Mouse (Mus musculus) mouse trophoblast stem cell (cell line): ENCODE results near the gene Tnni1.

Experiments used
- in situ Hi-C, 2 experiments: fragments of 300-500 bp; cut with MseI, MboI; formaldehyde crosslinking; loops; 2 replicates in 1 of 2; 3 replicates in 1 of 2; pipeline ENCODE4 v1.15.1; 2025

Tnni1 gene

DNA sequence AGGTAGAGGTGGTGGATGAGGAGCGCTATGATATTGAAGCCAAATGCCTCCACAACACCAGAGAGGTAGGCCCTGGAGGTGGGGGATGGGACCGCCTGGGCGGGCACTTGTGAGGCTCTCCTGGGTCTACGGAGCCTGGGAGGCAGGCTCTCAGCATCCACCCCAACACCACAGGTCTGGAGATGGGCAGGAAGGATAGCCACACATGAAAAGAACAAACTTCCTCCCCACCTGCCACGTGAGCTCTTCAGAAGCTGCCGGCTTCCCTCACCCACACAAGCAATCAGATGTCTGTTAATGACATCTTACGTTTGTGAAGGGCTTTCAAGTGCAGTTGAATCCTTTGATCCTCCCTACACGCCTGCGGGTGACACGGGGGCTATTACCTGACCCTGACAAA is 28.3 kb downstream of the Tnni1 start:
- in situ Hi-C loops = no loop called here

DNA sequence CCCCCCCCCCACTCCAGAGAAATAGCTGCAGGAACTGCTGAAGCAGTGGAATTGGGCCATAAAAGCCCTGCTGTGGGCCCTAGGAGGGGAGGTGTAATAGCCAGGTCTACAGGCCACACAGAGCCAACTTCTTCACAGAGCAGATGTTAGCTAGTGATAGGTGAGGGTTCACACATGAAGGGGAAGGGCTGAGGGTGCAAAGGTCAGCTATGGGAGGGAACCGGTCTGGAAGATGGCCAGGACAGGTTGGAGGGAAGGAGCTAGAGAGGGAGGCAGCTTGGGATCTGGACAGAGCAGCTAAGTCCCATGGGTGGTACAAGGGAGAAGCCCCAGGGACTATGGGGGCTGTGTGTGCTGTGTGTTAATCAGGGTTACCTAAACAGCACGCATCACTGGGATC is 30.9 kb downstream of the Tnni1 start:
- in situ Hi-C loops = no loop called here

DNA sequence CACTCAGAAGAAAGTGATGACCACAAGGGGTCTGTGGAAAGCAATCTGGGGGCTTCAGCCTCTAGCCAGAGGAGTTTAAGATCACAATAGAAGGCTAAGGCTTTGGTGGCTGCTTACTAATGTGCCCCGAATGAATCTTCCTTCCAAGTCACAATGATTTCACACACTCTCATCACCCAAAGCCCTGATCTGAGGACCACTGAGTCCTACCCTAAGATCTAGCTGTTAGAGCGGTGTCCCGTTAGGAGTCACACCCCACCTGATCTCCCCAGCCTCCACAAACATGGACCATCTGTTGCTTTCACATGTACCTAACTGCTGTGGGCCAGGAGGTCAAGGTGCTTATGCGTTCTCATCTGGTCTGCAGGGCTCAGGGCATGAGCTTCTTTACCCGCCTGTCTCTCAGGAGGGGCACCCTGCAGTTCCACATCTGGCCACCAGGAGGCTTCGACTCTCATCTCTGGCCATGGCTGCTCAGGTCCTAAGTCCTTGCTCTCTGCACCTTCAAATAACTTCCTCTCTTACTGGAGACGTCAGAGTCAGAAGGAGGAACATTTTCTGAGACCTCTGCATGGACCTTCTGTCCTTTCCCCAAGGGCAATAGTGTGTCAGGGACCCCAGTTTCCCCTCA is 31.9 kb downstream of the Tnni1 start:
- in situ Hi-C loops = no loop called here

DNA sequence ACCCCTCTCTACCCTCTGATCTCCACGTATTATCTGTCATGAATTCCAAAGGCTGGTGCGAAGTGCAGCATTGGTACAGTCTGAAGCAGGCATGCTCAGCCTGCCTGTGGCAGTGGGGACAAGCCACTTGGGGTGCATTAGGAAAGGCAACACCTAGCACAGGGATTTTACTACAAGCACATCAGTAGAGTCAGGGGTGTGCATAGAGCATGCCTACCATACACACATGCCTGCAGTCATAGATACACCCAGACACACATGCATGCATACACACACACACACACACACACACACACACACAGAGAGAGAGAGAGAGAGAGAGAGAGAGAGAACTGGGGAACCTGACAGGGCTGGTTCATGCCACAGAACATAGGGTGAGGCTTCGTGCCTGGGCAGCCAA is 33.0 kb downstream of the Tnni1 start:
- in situ Hi-C loops = no loop called here

DNA sequence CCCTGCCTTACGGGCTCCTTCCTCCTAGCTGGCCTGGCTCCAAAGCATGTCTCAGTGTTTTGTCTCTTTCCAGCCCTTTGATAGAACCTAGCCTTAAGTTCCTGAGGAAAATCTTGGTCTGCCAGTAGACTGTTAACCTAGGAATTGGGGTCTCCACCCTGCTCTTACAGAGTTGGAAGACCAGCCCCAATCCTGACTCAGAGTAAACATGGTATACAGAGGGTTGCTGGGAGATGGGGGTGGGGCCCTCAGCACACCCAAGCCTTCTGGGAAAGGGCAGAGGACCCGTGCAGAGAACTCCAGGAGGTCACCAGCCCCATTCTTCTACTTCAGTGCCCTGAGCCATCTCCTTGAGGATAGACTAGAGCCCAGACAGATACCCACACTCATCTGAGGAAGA is 33.4 kb downstream of the Tnni1 start:
- in situ Hi-C loops = no loop called here

DNA sequence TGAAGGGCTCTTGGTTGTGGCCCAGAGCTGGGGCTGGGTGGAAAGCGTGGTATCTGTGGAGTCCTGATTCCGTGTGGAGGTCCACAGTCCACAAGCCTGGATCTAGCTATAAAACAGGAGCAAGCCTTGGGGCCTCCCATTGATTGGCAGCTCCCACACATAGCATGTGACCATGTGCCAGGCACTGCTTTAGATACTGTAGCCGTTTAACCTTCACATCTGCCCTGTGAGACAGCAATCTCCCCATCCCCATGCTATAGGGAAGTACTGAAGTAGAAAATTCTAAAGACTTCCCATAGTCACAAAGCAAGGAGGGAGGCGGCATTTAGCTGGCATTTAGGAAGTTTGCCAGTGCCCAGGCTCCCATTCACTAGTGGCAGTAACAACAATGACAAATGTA is 33.8 kb downstream of the Tnni1 start:
- in situ Hi-C loops = no loop called here

DNA sequence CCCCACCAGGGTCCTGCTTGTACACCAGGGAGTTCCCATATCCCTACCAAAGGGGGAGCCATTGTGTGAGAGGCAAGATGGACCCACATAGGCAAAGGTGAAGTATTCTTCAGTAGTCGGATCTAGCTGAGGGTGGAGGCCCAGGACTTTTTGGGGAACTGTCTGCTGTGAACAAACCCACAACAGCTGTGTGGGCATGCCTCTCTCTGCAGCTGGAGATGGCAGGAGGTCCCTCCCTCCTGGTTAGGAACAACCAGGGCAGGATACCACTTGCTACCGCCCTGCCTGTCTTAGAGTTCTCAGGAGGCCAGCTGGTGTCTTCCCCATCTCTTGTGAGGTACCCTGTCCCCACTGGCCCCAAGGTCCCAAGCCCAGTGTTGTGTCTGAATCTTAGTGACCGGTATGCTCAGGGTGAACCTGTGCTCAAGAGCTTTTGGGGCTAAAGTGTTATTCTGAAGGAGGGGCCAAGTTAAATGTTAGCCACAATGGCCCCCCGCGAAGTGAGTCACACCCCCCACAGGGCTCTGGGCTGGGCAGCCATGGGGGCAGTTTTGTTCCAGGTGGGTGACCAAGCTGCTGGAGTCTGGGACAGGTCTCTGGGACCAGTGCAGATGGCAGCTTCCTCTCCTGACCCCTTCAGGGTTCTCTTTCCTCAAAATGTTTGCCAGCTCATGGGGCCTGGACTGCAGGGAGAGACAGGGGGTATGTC is 34.6 kb downstream of the Tnni1 start:
- in situ Hi-C loops = no loop called here

DNA sequence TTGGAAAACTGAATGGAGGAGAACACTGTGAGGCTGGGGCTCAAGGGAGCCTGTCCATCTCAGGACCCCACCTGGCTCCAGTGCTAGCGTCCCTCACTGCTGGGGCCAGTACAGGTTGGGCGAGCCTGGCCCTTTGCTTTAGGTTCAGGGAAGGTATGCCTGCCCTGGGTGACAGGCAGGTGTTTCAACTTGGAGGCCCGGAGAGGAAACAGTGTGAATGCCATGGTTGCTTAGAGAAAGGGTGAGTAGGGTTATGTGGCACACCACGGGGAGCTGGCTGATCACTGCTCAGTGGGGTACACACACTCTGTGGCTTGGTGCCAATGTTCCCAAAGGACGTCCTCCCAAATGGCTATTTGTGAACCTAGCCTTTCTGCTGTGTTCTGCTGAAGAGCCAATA is 35.3 kb downstream of the Tnni1 start:
- in situ Hi-C loops = no loop called here

DNA sequence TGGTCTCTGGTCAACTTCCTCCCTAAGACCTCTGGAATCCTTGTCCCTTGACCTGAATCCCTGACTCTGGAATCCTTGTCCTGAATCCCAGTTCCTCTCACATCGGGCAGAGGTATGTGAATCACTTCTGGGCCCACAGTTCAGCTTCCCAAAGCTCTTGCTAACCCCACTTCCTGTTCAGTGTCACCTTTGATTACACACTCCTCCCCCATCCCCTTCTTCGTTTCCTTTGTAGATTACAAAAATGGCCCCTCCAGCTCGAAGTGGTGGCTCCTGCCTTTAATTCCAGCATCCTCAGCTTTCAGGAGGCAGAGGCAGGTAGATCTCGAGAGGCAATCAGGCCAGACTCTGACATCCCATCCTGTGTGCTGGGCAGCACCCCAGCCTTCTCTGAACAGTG is 38.4 kb downstream of the Tnni1 start:
- in situ Hi-C loops = no loop called here

DNA sequence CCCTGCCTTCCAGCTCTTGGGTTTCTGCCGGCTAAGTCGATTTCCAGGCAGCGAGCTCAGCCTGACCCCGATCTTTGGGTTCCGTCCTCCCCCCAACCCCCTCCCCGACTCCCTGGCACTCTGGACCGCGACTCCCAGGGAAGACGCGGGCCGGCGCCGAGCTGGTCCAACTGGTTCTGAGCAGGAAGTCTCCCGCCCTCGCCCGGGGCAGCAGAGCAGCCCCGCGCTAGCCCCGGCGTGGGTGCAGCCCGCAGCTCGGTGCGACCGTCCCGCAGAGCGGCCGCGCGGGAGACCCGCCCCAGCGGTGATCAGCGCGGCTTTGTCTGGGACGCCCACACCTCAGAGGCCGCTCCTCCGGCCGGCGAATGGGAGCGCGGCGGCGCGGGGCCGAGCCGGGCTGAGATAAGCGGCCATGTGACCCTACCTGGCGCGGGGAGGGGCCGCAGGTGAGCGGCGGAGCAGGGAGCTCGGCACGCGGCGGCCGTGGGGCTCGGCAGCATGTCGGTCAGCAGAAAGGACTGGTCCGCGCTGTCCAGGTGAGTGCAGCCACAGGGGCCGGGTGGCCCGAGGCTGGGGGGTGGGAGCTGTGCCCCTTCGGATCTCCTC is 39.4 kb downstream of the Tnni1 start, which contains the start of gene Lad1:
TSS of gene Lad1 (plus strand) at position 118 of the 606 bp plus-strand sequence.
- in situ Hi-C loops = no loop called here

DNA sequence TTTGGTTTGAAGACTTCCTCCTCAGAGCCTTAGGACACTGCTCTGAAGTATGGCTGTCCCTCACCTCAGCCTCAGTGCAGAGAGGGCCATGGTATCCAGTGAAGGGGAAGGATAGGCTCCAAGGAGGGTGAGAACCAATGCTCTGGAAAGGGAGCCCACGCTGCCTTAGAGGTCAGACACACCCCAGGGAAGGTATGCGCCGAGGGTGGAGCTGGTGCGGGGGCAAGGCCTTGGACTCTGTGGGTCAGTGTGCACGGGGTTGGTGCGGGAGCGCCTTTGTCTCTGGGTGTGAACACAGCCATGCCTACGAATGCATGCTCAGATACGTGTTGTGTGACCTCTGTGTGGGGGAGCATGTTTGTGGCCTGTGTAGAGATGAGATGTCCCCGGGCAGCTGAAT is 40.8 kb downstream of the Tnni1 start:
- in situ Hi-C loops = no loop called here

DNA sequence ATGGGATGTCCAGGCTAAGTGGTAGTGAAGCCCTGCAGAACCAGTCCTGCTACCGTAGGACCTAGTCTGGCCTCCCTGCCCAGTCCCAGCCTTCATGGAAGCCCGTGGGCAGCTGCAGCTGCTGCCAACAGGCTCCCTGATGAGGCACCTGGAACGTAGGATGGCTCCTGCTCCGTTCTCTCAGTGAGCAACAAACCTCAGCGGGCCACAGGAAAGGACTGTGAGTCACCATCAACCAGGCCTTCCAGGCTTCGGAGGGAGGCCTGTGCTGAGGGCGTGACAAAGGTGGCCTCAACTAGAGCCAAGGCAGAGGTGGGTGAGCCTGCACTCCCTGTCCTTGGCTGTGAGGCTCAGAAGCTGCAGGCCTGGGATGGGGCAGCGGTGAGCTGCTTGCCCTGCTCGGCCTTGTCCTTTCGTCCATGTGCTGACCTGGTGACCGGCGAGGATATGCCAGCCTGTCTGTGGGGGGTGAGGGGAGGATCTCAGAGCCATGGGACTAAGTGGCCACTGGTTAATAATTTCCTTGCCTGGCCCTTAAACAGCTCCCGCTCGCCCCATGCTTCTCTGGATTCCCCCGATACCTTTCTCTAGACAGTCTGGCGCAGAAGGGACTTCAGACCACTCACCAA is 41.6 kb downstream of the Tnni1 start:
- in situ Hi-C loops = no loop called here

DNA sequence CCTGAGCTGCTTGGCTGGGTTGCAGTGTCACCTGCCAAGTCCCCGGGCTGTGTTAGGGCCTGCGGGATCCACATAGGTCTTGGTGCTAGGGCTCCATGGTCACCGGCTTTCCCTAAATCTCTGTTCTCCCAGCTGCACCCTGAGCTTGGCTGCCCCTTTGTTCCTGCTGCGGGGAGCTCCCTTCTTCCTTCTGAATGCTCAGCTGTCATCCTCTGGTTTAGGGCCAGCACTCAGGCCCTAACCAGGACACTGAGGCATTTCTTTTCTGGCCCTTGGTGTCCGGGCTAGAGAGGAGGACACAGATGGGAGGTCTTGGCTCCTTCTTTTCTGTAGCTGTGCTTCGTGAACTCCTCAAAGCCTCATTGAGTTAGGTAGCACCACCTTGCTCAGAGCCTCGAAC is 42.5 kb downstream of the Tnni1 start:
- in situ Hi-C loops = no loop called here

DNA sequence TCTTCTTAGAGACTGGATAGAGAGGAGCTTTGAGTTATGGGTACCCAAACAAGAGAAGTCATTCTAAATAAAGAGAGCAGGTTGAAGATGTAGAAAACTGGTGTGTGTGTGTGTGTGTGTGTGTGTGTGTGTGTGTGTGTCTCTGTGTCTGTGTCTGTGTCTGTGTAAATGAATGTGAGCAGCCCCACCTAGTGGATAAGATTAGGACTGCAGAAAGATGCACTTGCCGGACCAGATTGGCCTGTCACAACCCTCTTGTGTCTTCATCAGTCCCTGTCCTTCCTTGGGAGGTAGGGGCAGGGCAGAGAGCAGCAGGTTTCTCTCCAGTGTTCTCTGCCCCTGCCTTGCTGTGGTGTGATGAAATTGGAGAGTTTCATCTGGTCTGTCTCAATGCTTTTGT is 49.7 kb downstream of the Tnni1 start:
- in situ Hi-C loops = no loop called here

DNA sequence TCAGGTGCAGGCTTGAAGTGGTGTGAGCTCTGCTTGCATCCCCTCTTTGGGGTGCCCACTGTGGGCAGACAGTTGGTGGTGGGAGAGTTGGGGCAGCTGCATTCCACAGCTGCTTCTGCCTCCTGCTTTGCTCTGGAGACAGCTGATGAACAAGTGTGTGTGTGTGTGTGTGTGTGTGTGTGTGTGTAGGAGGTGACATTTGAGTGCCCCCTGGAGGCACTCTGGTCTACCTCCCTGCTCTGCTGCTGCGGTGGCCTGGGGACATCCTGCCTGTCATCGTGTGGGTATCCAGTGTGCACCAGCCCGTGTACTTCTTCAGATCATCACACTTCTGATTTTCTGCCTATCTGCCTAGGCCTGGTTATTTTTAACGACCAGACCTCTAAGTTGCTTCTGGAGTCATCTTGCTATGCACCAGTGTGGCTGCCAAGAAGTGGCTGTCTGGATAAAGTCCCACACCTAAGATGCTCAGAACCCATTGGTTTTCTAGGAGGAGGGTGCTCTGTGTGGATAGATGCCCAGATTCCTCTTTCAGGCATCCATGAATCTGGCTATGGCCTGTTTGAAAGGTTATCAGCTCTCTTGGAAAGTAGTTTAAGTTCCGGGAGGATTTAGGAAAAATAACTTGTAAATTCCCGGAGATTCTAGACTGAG is 55.1 kb downstream of the Tnni1 start:
- in situ Hi-C loops = no loop called here

DNA sequence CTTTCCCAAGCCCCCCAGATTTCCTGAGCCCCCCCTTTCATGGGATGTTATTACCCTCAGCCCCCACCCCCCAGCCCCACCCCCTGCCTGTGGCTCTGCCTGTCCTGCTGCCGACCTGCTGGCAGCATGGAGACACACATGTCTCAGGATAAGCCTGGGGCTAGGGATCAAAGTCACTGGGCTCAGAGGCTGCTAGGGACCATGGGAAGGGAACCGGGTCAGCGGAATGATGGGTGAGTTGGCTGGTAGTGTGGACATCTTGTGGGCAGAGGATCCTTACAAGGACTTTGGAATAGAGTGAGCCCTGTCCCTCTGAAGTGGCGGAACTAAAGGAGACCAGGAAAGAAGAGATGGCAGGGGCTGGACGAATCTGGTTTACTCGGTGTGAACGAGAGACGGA is 55.7 kb downstream of the Tnni1 start:
- in situ Hi-C loops = no loop called here

DNA sequence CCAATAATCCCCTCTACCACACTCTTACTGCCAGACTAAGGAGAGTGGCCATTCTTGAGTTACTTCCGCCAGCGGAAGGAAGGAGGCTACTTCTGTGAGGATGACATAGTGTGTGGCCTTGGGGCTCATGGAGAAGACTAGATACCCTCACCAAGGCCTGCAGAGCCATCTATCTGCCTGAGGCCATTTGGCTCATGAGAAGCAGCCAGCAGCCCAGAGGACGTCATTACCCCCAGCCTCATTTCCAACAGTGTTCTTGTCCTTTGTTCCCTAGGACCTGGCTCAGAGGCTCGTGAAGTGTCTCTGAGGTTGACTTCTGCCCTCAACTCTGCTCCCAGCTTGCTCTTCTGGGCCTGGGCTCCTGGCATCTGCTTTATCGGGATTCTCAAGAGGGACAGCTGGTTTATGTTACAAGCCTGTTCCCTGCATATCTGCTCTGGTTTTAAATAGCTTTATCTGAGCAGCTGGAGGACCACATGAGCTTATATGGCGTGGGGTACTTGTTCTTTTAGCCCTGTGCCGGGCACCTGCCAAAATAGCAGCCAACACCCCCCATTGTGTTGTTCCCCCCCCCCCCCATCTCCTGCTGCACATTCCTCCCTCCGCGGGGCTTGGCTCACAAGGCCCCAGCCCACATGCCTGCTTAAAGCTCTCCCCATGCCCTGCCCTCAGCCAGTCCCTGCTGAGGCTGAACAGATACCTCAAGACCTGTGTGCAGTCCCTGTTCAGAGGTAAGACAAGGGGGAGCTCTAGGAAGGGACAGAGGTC is 56.7 kb downstream of the Tnni1 start, which contains the start of gene Tnnt2:
TSS of gene Tnnt2 (plus strand) at position 639 of the 768 bp plus-strand sequence.
- in situ Hi-C loops = no loop called here

DNA sequence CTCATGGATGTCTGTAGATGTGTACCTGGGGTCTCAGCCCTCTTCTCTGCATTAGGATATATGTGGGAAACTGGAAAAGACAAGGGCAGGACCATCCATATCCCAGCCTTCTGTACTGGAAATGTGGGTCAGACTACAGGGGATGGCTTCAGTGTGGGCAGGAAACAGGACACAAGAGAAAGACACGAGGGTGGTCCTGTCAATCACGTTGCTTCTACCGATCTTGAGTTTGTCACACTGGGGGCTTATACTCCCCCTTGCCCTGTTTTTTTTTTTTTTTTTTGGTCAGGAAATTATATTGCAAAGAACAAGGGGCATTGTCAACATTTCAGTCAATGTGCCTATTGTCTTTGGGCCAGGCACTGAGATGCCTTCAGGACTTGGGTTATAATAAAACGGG is 59.4 kb downstream of the Tnni1 start:
- in situ Hi-C loops = no loop called here

DNA sequence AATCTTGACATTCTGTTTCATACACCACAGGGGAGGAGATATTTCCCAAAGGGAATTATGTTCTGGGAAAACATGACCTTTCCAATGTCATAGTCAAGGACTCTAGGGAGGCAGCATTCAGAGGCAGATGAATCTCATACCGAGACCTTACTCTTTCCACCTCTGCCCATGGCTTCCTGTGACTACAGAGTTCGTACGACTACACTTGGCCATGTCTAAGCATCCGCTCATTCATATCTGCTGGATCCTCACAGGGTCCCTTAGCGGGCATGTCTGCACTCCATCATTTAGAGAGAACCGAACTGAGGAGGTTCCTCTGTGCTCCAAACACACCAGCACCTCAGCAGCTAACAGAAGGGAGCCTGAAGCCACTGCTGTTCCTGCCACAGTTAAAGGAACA is 59.8 kb downstream of the Tnni1 start:
- in situ Hi-C loops = no loop called here

DNA sequence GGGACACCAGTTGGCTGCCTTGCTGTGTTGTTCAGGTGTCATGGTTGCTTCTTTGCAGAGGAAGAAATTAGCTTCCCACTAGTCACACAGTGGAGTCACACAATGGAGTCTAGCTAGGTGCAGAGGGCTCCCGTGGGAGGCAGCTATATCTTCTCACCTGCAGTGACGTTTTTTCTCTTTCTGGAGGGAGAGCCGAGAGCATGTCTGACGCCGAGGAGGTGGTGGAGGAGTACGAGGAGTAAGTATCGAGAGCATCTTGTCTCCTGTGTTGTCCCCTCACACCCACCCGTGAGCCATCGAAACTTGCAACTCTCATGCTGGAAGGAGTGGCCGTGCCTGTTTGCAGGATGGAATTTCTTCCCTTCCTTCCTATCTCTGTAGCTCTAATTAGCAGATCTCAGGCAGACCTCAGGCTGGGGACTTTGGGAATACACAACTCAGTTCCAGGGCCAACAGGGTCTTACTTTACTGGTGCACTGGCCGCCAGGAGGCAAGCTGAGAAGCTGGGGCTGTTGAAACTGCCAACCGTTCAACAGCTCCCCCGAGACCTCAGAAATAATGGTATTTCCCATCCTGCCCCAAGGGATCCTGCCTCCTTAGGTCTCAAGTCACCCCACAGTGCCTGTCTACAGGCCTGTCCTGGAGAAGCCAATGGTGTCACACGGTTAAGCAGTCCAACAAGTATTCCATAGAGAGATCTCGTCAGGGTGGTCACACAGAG is 61.6 kb downstream of the Tnni1 start:
- in situ Hi-C loops = no loop called here
